Mouse (Mus musculus): ENCODE results near the gene Itga8. TPM values are rescaled to one million over a fixed set of nuclear protein-coding genes. Genes with fewer than 3 reads are reported as not detected.

The Itga8 gene
- polyA plus RNA-seq, 1 experiment from 2014 or later, result 20.0 TPM

DNA sequence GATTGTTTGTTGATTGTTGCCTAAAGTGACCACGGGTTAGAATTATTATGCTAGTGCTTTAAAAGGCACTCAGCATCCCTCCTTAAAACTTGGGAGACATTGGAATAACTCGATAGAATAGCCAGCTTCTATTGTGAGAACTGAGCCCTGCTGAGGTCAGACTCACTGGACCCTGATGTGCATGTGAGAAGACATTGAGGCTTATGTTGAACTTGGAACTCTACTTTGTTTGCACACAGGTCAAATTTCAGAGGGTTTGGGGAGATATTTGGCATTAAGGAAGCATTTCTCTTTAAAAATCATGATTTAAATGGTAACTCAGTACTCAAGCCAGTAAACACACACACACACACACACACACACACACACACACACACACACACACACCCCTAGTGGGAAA lies 153.8 kb downstream of the Itga8 start:
- 63% methylated on average over 2 of the region's 2 CpGs for WGBS
- H3K9me3 ChIP-seq (ENCODE audit: low read length), result no peaks in the 10 kb centered on the region

DNA sequence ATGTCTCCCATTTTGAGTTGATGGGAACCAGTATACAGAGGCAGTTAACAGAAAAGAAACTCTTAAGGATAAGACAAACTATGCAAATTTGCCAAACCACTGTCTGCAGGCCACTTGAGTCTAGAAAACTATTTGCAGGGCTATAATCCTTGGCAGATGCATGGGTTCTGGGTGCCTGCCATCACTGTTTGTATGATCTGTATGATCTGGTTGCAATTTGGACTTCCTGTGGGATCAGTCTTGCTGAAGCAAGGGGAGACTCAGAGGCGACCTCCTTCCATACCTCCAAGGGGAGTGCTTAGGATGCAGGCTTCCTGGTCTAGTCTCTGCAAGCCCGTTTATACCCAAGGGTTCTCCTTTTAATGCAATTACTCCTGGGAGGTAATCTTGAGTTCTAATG lies 155.1 kb downstream of the Itga8 start:
- no peak overlapping the region for H3K9ac ChIP-seq (replicated peaks; ENCODE audit: low read depth)
- H3K4me1 ChIP-seq (ENCODE audit: insufficient read depth, low read depth, low read length), result no peaks in the 10 kb centered on the region
- 53% methylated on average over 2 of the region's 2 CpGs for WGBS
- no peak for TF ChIP-seq CTCF (IDR thresholded peaks at IDR 0.05)
- TF ChIP-seq EP300 (IDR thresholded peaks at IDR 0.05), result no peak
- H3K27ac ChIP-seq (ENCODE audit: low read length), result no peak overlapping the region
- H3K4me3 ChIP-seq (ENCODE audit: low read depth, low read length), result no peak overlapping the region
- H3K9me3 ChIP-seq (ENCODE audit: low read length), result no peaks in the 10 kb centered on the region
- no peaks in the 10 kb centered on the region for H3K36me3 ChIP-seq (ENCODE audit: insufficient read depth, low read length)
- DNase-seq (ENCODE audit: low spot score) (no peak), ATAC-seq (no peak)
- no peaks in the 10 kb centered on the region for H3K27me3 ChIP-seq (replicated peaks; ENCODE audit: insufficient read depth, low read length)
- no peak overlapping the region for H3K4me2 ChIP-seq (replicated peaks; ENCODE audit: low read depth, low read length)

More for the DNA sequence above, 153.8 kb downstream of the Itga8 start:
- Histone ChIP-seq H3K27me3 (replicated peaks; ENCODE audit: insufficient read depth, low read length) (no peaks in the 10 kb centered on the region), H3K4me3 (ENCODE audit: low read depth, low read length) (no peak overlapping the region), H3K27ac (ENCODE audit: low read length) (no peak overlapping the region), H3K4me2 (replicated peaks; ENCODE audit: low read depth, low read length) (no peak overlapping the region), H3K9ac (replicated peaks; ENCODE audit: low read depth) (no peak overlapping the region), H3K4me1 (ENCODE audit: insufficient read depth, low read depth, low read length) (no peaks in the 10 kb centered on the region), H3K36me3 (ENCODE audit: insufficient read depth, low read length) (no peaks in the 10 kb centered on the region)
- DNase-seq (ENCODE audit: low spot score) (no peak), ATAC-seq (no peak)
- no peak for TF ChIP-seq EP300 (IDR thresholded peaks at IDR 0.05)
- no peak for TF ChIP-seq CTCF (IDR thresholded peaks at IDR 0.05)

DNA sequence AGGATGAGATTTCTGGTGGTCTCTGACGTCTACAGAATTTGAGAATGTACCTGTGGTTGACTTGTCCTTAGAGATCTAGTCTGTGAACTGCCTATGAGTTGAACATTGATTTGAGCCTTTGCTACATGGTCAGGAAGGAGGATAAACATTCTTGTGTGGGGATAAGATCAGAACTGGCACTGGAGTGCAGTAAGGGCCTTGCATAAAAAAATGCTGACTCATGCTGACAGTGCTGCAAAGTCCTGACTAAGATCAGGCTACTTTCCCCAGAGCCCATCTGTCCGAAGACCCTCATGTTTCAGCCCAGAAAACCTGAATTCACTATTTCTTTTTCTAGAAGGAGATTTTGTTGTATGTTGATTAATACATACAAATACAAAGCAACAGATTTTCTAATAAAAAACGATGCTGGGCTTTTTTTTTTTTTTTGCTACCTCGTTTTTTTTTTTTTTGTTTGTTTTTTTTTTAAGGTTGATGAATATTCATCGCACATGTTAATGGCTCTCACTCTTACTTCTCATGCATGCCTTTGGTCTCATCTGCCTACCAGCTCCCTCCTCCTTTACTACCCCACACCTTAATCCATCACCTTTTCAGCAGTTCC lies 162.9 kb downstream of the Itga8 start:
- no peaks in the 10 kb centered on the region for H3K9me3 ChIP-seq (ENCODE audit: low read length)
- H3K4me3 ChIP-seq (ENCODE audit: low read depth, low read length), result no peak overlapping the region
- no peaks in the 10 kb centered on the region for H3K27me3 ChIP-seq (replicated peaks; ENCODE audit: insufficient read depth, low read length)
- WGBS, result 86% methylated on average over 5 of the region's 5 CpGs
- no peak overlapping the region for H3K27ac ChIP-seq (ENCODE audit: low read length)
- ATAC-seq (no peak), DNase-seq (ENCODE audit: low spot score) (no peak)
- no peak overlapping the region for H3K9ac ChIP-seq (replicated peaks; ENCODE audit: low read depth)
- TF ChIP-seq EP300 (IDR thresholded peaks at IDR 0.05) (no peak), CTCF (IDR thresholded peaks at IDR 0.05) (no peak)
- H3K36me3 ChIP-seq (ENCODE audit: insufficient read depth, low read length), result no peaks in the 10 kb centered on the region
- no peaks in the 10 kb centered on the region for H3K4me1 ChIP-seq (ENCODE audit: insufficient read depth, low read depth, low read length)
- no peak overlapping the region for H3K4me2 ChIP-seq (replicated peaks; ENCODE audit: low read depth, low read length)

GRCm38 (mm10) chr2:12126580-12126979 lies 175.1 kb downstream of the Itga8 start:
- Histone ChIP-seq H3K9me3 (ENCODE audit: low read length) (no peaks in the 10 kb centered on the region), H3K4me1 (ENCODE audit: insufficient read depth, low read depth, low read length) (no peaks in the 10 kb centered on the region), H3K4me3 (ENCODE audit: low read depth, low read length) (no peak overlapping the region), H3K27me3 (replicated peaks; ENCODE audit: insufficient read depth, low read length) (no peaks in the 10 kb centered on the region), H3K9ac (replicated peaks; ENCODE audit: low read depth) (no peak overlapping the region), H3K27ac (ENCODE audit: low read length) (no peak overlapping the region), H3K4me2 (replicated peaks; ENCODE audit: low read depth, low read length) (no peak overlapping the region), H3K36me3 (ENCODE audit: insufficient read depth, low read length) (no peaks in the 10 kb centered on the region)
- TF ChIP-seq EP300 (IDR thresholded peaks at IDR 0.05) (no peak), CTCF (IDR thresholded peaks at IDR 0.05) (no peak)
- DNase-seq (ENCODE audit: low spot score) (no peak), ATAC-seq (no peak)

- 46% methylated on average over 2 of the region's 2 CpGs for WGBS
- no peak overlapping the region for H3K4me3 ChIP-seq (ENCODE audit: low read depth, low read length)
- no peaks in the 10 kb centered on the region for H3K4me1 ChIP-seq (ENCODE audit: insufficient read depth, low read depth, low read length)
- DNase-seq (ENCODE audit: low spot score) (no peak), ATAC-seq (no peak)
- no peak for TF ChIP-seq CTCF (IDR thresholded peaks at IDR 0.05)
- no peak for TF ChIP-seq EP300 (IDR thresholded peaks at IDR 0.05)
- no peak overlapping the region for H3K9ac ChIP-seq (replicated peaks; ENCODE audit: low read depth)
- H3K36me3 ChIP-seq (ENCODE audit: insufficient read depth, low read length), result no peaks in the 10 kb centered on the region
- no peak overlapping the region for H3K4me2 ChIP-seq (replicated peaks; ENCODE audit: low read depth, low read length)
- no peak overlapping the region for H3K27ac ChIP-seq (ENCODE audit: low read length)
- no peaks in the 10 kb centered on the region for H3K9me3 ChIP-seq (ENCODE audit: low read length)
- no peaks in the 10 kb centered on the region for H3K27me3 ChIP-seq (replicated peaks; ENCODE audit: insufficient read depth, low read length)
Measured at GRCm38 (mm10) chr2:12115479-12115878, 186.2 kb downstream of the Itga8 start.

GRCm38 (mm10) chr2:12109306-12109705 lies 192.4 kb downstream of the Itga8 start:
- ATAC-seq (peak; percentile 67), DNase-seq (ENCODE audit: low spot score) (peak; percentile 52)
- Histone ChIP-seq H3K36me3 (ENCODE audit: insufficient read depth, low read length) (no peaks in the 10 kb centered on the region), H3K27ac (ENCODE audit: low read length) (no peak overlapping the region), H3K9me3 (ENCODE audit: low read length) (no peaks in the 10 kb centered on the region), H3K27me3 (replicated peaks; ENCODE audit: insufficient read depth, low read length) (no peaks in the 10 kb centered on the region), H3K4me1 (ENCODE audit: insufficient read depth, low read depth, low read length) (no peaks in the 10 kb centered on the region), H3K4me3 (ENCODE audit: low read depth, low read length) (no peak overlapping the region), H3K9ac (replicated peaks; ENCODE audit: low read depth) (no peak overlapping the region), H3K4me2 (replicated peaks; ENCODE audit: low read depth, low read length) (no peak overlapping the region)
- WGBS, result 43% methylated on average over 3 of the region's 3 CpGs
- TF ChIP-seq CTCF (IDR thresholded peaks at IDR 0.05) (no peak), EP300 (IDR thresholded peaks at IDR 0.05) (0 out of 2 replicates have a peak, but pooled peaks have one; percentile 25)

GRCm38 (mm10) chr2:12108306-12108705 lies 193.4 kb downstream of the Itga8 start:
- Histone ChIP-seq H3K27ac (ENCODE audit: low read length) (no peak overlapping the region), H3K36me3 (ENCODE audit: insufficient read depth, low read length) (no peaks in the 10 kb centered on the region), H3K4me2 (replicated peaks; ENCODE audit: low read depth, low read length) (no peak overlapping the region), H3K4me3 (ENCODE audit: low read depth, low read length) (no peak overlapping the region), H3K27me3 (replicated peaks; ENCODE audit: insufficient read depth, low read length) (no peaks in the 10 kb centered on the region), H3K9ac (replicated peaks; ENCODE audit: low read depth) (no peak overlapping the region), H3K9me3 (ENCODE audit: low read length) (no peaks in the 10 kb centered on the region), H3K4me1 (ENCODE audit: insufficient read depth, low read depth, low read length) (no peaks in the 10 kb centered on the region)
- DNase-seq (ENCODE audit: low spot score) (no peak), ATAC-seq (no peak)
- no peak for TF ChIP-seq CTCF (IDR thresholded peaks at IDR 0.05)
- no peak for TF ChIP-seq EP300 (IDR thresholded peaks at IDR 0.05)
- 84% methylated on average over 2 of the region's 2 CpGs for WGBS
